In genomic region chr1:39988841-39989240, GRCm38 (mm10) we compare ENCODE assay signal across 27 mouse cellular contexts.
DNase-seq lines count a peak whose midpoint lies in the region; ATAC-seq and TF ChIP-seq lines count a peak whose summit lies in the region.
"Had no signal": no experiment of that assay in that cellular context is flagged by ENCODE, and none has a peak within 500 bp of the region (broad histone marks: within the 10 kb centered on the region; RNA-seq: fewer than 3 reads in every experiment).

No protein-coding gene starts in this region.

- no peaks in the 10 kb centered on the region for H3K9me3 ChIP-seq in forebrain, embryonic 13.5 days (replicated peaks)
- no peaks in the 10 kb centered on the region for H3K9me3 ChIP-seq in forebrain, embryonic 12.5 days
- H3K9me3 ChIP-seq: embryonic facial prominence, embryonic 13.5 days; forebrain, embryonic 10.5 days; G1E; hindbrain, embryonic 13.5 days; liver, embryonic 12.5 days had no signal

- H3K36me3 ChIP-seq in forebrain, embryonic 13.5 days (ENCODE audit: poor library complexity, severe bottlenecking), result peaks cover 91% of the 10 kb centered on the region
- peaks cover 90% of the 10 kb centered on the region for H3K36me3 ChIP-seq in forebrain, embryonic 12.5 days (replicated peaks)
- peaks cover 64% of the 10 kb centered on the region for H3K36me3 ChIP-seq in myocyte (ENCODE audit: control insufficient read depth, insufficient read depth)
- H3K36me3 ChIP-seq: G1E had no signal

- H3K27ac ChIP-seq in forebrain, embryonic 13.5 days, result no peak overlapping the region
- H3K27ac ChIP-seq in forebrain, embryonic 12.5 days, result no peak overlapping the region
- H3K27ac ChIP-seq: forebrain, embryonic 10.5 days; hindbrain, embryonic 13.5 days; liver, embryonic 12.5 days had no signal

- no peaks in the 10 kb centered on the region for H3K27me3 ChIP-seq in forebrain, embryonic 13.5 days
- no peaks in the 10 kb centered on the region for H3K27me3 ChIP-seq in forebrain, embryonic 12.5 days
- H3K27me3 ChIP-seq in myocyte (ENCODE audit: control insufficient read depth, insufficient read depth, insufficient read length), result no peaks in the 10 kb centered on the region
- H3K27me3 ChIP-seq: embryonic facial prominence, embryonic 13.5 days; hindbrain, embryonic 13.5 days; liver, embryonic 12.5 days; Patski had no signal

- 0 out of 2 replicates have a peak, but pooled peaks have one; percentile 40 for ATAC-seq in forebrain, embryonic 13.5 days
- ATAC-seq in forebrain, embryonic 12.5 days (ENCODE audit: low FRiP score), result no peak
- no peak for ATAC-seq in inflammation-experienced regulatory T-cells, adult 6 months
- ATAC-seq: forebrain, postnatal 0 days; intestine, postnatal 0 days; liver, embryonic 12.5 days; liver, postnatal 0 days; Patski had no signal

- H3K4me1 ChIP-seq in forebrain, embryonic 13.5 days, result no peaks in the 10 kb centered on the region
- H3K4me1 ChIP-seq in forebrain, embryonic 12.5 days, result no peaks in the 10 kb centered on the region
- H3K4me1 ChIP-seq: embryonic facial prominence, embryonic 13.5 days; forebrain, embryonic 10.5 days; liver, embryonic 12.5 days had no signal

- intact Hi-C loops in left cerebral cortex, postnatal 4 days (cut with DNase I), result no loop called here

- no peak overlapping the region for H3ac ChIP-seq in myocyte (ENCODE audit: control insufficient read depth, insufficient read length)

- 89% methylated on average over 12 of the region's 12 CpGs for WGBS in forebrain, embryonic 13.5 days
- 91% methylated on average over 12 of the region's 12 CpGs for WGBS in forebrain, embryonic 12.5 days

- peak; percentile 71 to 80 for DNase-seq in left cerebral cortex, adult 18-20 months (ENCODE audit: low spot score in 2 of 2)
- no peak for DNase-seq in left cerebral cortex, postnatal 4 days
- DNase-seq in lung, postnatal 10 days, result peak; percentile 51
- DNase-seq in lung, adult 18-20 months, result no peak
- DNase-seq: adrenal gland, postnatal 10 days; cerebellum, postnatal 10 days; forebrain, postnatal 0 days; gastrocnemius, postnatal 14 days; heart, postnatal 36 days; kidney, adult 9 months; kidney, postnatal 10 days; liver, postnatal 0 days; midbrain, embryonic 14.5 days; spleen, adult 18-20 months; thymus, postnatal 14 days had no signal

- H3K9ac ChIP-seq in forebrain, embryonic 13.5 days, result no peak overlapping the region
- H3K9ac ChIP-seq in forebrain, embryonic 12.5 days, result no peak overlapping the region
- H3K9ac ChIP-seq: embryonic facial prominence, embryonic 13.5 days; forebrain, postnatal 0 days; hindbrain, embryonic 13.5 days; liver, embryonic 12.5 days; liver, postnatal 0 days had no signal

- no peak overlapping the region for H3K4me2 ChIP-seq in forebrain, embryonic 13.5 days
- no peak overlapping the region for H3K4me2 ChIP-seq in forebrain, embryonic 12.5 days
- no peak overlapping the region for H3K4me2 ChIP-seq in myocyte (ENCODE audit: low read depth)
- H3K4me2 ChIP-seq: embryonic facial prominence, embryonic 13.5 days; heart, embryonic 11.5 days; hindbrain, embryonic 13.5 days; liver, embryonic 12.5 days had no signal

- TF ChIP-seq POLR2A in myocyte (IDR thresholded peaks at IDR 0.05; ENCODE audit: insufficient read length, low read depth), result no peak

- peaks cover 4% of the 10 kb centered on the region for H3K79me2 ChIP-seq in myocyte (ENCODE audit: control insufficient read depth, insufficient read depth)

- no peak overlapping the region for H3K4me3 ChIP-seq in forebrain, embryonic 13.5 days
- H3K4me3 ChIP-seq in forebrain, embryonic 12.5 days (replicated peaks), result no peak overlapping the region
- H3K4me3 ChIP-seq in myocyte, result no peak overlapping the region
- H3K4me3 ChIP-seq: embryonic facial prominence, embryonic 13.5 days; forebrain, embryonic 10.5 days; hindbrain, embryonic 13.5 days; liver, embryonic 12.5 days had no signal

TF ChIP-seq in myocyte, 11 proteins besides CTCF, POLR2A, EP300 and RAD21:
- peak; percentile 30 for TF ChIP-seq POLR2AphosphoS2 (IDR thresholded peaks at IDR 0.05; ENCODE audit: insufficient read length, low read depth)
- TF ChIP-seq USF1 (IDR thresholded peaks at IDR 0.05; ENCODE audit: low read depth), result no peak
- TF ChIP-seq TCF12 (IDR thresholded peaks at IDR 0.05; ENCODE audit: insufficient read depth, poor library complexity, severe bottlenecking), result no peak

Comparison
In these comparisons a context has a peak if more than half of its experiments do, and no peak if none do; other contexts are left out.
1. DNase-seq: peak in left cerebral cortex, adult 18-20 months (2 of 2) and lung, postnatal 10 days (single experiment); none in left cerebral cortex, postnatal 4 days (single experiment) and lung, adult 18-20 months (0 of 2).